Mouse (Mus musculus): ENCODE measurements around the gene Fzd7. TPM values are rescaled to one million over a fixed set of nuclear protein-coding genes. Genes with fewer than 3 reads are reported as not detected.

Gene Fzd7
- polyA plus RNA-seq, 1 experiment from 2014 or later: 3.5 TPM

DNA sequence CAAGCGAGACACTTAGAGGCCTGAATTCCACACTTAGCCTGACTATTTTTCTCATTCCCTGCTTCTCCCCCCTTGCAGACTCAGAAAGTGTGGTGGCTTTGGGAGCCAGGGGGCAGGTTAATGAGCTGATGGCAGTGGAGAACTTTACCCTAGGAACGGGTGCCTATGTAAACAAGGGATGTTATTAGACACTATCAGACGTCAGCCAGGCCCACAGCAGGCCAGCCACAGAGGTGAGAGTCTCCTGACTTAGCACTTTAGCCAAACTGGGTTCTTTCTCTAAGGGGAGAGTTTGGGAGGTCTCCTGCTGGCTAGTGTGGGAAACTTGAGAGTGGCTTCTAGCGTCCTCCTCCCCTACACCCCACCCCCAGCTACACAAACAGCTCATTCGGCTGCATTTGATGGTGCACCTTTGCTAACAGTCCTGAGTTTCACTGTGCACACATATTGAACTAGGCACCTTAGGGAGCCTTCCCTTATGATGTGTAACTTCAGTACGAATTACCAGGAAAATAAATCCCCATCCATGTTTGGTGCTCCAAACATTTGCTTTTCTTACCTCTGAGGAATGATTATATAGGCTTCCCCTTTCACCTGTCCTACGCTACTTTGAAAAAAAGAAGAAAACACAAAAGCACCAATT, 21.6 kb downstream of the Fzd7 start:
- H3K4me2 ChIP-seq: no peak overlapping the region
- no peak overlapping the region for H3K9ac ChIP-seq
- no peaks in the 10 kb centered on the region for H3K36me3 ChIP-seq
- 41% methylated on average over 7 of the region's 7 CpGs for WGBS
- H3K27ac ChIP-seq (replicated peaks): no peak overlapping the region
- H3K27me3 ChIP-seq (replicated peaks): 0 out of 2 replicates have a peak, but pooled peaks cover 7% of the 10 kb centered on the region
- ATAC-seq (ENCODE audit: extremely low read depth, insufficient number of reproducible peaks, low FRiP score, low TSS enrichment): no peak
- no peak overlapping the region for H3K4me3 ChIP-seq
- H3K9me3 ChIP-seq: no peaks in the 10 kb centered on the region
- H3K4me1 ChIP-seq: peaks cover 9% of the 10 kb centered on the region

DNA sequence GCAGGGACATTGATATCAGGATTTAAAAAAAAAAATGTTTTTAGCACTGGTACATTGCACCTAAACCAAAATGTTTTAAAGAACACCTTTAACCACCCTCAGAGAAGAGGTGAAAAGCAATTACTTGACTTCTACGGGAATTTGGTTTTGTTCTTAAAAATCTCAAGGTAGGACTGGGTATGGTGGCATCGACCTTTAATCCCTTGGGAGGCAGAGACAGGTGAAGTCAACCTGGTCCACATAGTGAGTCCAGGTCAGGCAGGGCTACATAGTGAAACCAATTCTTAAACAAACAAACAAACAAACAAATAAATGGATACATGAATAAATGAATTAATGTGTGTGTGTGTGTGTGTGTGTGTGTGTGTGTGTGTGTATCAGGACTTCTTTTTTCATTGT, 22.1 kb downstream of the Fzd7 start:
- Histone ChIP-seq H3K4me3 (no peak overlapping the region), H3K4me2 (no peak overlapping the region), H3K27ac (replicated peaks) (no peak overlapping the region), H3K36me3 (no peaks in the 10 kb centered on the region), H3K27me3 (replicated peaks) (0 out of 2 replicates have a peak, but pooled peaks cover 7% of the 10 kb centered on the region), H3K4me1 (peaks cover 10% of the 10 kb centered on the region), H3K9ac (no peak overlapping the region), H3K9me3 (no peaks in the 10 kb centered on the region)
- no peak for ATAC-seq (ENCODE audit: extremely low read depth, insufficient number of reproducible peaks, low FRiP score, low TSS enrichment)
- 71% methylated on average over 2 of the region's 2 CpGs for WGBS

DNA sequence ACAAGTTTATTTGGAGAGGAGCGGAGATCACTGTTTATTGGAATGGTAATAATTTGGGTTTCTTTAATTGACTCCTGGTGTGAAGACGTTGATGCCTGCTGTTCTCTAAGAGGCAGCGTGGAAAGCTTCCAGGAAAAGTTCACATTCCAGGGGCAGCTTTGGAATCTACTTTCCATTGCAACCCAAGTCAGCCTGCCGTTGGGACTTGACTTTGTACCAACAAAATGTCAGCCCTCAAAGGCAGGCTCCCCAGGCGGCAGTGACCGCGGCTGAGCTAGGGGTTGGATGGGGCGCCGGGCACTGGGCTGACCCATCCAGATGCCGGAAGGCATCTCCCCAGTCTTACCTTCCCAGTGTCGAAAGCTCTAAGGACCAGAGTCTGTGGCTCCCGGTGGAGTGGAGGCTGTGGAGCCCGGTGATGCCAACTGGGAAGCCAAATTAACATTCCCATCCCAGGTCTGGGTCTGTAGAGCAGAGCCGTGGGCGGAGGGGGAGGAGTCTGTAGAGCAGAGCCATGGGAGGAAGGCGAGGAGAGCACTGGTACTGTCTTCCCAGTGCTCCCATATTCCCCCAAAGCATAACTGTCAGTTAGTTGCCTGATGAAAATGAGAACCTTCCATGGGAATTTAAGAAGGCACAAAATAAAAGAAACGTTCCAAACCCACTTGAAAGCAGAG, 26.4 kb downstream of the Fzd7 start:
- no peaks in the 10 kb centered on the region for H3K36me3 ChIP-seq
- H3K27me3 ChIP-seq (replicated peaks): 0 out of 2 replicates have a peak, but pooled peaks cover 10% of the 10 kb centered on the region
- no peaks in the 10 kb centered on the region for H3K9me3 ChIP-seq
- H3K4me1 ChIP-seq: peaks cover 10% of the 10 kb centered on the region
- WGBS: 23% methylated on average over 17 of the region's 17 CpGs
- ATAC-seq (ENCODE audit: extremely low read depth, insufficient number of reproducible peaks, low FRiP score, low TSS enrichment): no peak
- H3K9ac ChIP-seq: no peak overlapping the region
- H3K27ac ChIP-seq (replicated peaks): no peak overlapping the region
- H3K4me2 ChIP-seq: peak overlapping the region; percentile 48
- no peak overlapping the region for H3K4me3 ChIP-seq

DNA sequence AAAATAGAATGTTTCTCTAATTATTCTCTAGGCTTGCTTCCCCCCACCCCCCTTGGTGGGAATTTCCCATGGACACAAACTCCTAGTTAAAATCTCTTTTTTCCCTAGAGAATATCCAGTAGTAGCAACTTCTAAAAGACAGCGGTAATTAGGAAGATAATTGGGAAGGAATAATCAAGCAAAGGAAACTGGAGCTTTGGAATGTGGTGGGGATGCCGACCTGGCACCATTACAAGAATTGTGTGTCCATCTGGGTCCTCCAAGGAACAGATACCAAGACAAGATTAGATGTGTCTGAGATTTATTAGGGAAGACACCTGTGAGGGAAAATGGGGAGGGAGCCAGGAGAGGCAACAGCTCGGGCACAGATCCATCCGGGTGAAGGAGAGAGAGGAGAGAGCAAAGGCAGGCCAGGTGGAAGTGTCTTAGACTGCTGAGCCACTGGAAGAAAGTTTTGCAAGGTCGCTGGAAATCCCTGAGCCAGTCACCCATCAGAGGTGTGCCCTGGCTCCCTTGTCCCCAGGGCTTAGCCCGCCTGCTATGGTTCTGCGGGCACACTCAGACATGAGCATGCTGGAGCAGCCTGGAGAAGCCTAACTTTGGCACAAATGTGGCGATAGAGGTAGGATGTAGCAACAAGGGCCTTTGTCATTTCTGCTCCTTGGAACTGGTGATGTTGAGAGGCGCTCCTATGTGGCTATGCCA, 29.5 kb downstream of the Fzd7 start:
- Histone ChIP-seq H3K9me3 (no peaks in the 10 kb centered on the region), H3K27me3 (replicated peaks) (0 out of 2 replicates have a peak, but pooled peaks cover 4% of the 10 kb centered on the region), H3K4me3 (no peak overlapping the region), H3K4me2 (no peak overlapping the region), H3K27ac (replicated peaks) (no peak overlapping the region), H3K36me3 (no peaks in the 10 kb centered on the region), H3K9ac (no peak overlapping the region), H3K4me1 (peaks cover 18% of the 10 kb centered on the region)
- ATAC-seq (ENCODE audit: extremely low read depth, insufficient number of reproducible peaks, low FRiP score, low TSS enrichment): no peak
- 63% methylated on average over 9 of the region's 9 CpGs for WGBS

DNA sequence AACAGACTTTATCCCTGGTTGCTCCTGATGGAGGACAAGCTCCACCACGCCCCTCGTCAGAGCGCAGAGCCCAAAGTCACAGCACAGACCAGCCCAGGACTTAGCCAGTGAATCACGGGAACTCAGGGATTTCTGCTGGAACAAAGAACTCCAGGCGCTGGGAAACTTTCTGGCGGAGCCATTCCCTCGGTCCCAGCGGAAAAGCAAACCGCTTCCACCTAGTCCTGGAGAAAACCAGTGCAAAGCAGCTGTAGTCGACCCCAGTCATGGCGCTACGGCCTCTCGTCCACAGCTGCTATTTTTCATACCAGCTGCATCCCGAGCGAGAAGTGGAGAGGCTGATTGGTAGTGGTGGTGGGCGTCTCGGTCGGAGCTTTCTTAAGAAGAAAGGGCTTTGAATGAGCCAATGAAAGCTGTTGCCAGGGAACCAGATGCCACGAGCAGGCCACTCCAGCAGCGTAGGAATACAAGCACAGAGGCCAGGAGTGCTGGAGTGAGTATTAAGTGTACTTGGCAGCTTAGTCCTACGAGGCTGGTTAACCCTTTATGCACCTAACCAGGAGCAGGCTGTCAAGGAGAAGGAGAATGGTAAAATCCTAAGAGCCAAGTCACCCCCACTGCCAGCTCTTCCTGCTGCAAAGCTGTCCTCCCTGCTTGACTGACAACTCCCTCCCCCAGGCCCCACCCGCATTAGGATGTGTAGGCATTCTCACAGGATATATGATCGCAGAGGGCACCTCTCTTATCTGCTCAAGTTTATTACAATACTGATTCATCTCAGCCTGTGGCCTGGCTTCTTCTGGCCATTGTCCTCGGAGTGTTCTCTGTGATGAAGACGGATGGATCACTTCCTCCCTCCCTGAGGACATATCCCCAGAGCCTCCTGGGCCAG, 34.0 kb downstream of the Fzd7 start, which contains the start of gene Gm973:
Gene Gm973, plus strand, starts transcription at position 239 of the 892 bp plus-strand sequence.
- ATAC-seq (ENCODE audit: extremely low read depth, insufficient number of reproducible peaks, low FRiP score, low TSS enrichment): no peak; the same call in 1 of the 2 replicates
- H3K36me3 ChIP-seq: no peaks in the 10 kb centered on the region
- 0 out of 2 replicates have a peak, but pooled peaks cover 3% of the 10 kb centered on the region for H3K27me3 ChIP-seq (replicated peaks)
- H3K4me3 ChIP-seq: peak within 1 kb of the TSS; percentile 46
- peaks cover 22% of the 10 kb centered on the region for H3K4me1 ChIP-seq
- H3K27ac ChIP-seq (replicated peaks): peak within 1 kb of the TSS; percentile 51
- H3K4me2 ChIP-seq: peak within 1 kb of the TSS; percentile 76
- no peaks in the 10 kb centered on the region for H3K9me3 ChIP-seq
- WGBS: 8% methylated on average over 25 of the region's 25 CpGs
- peak within 1 kb of the TSS; percentile 73 for H3K9ac ChIP-seq

DNA sequence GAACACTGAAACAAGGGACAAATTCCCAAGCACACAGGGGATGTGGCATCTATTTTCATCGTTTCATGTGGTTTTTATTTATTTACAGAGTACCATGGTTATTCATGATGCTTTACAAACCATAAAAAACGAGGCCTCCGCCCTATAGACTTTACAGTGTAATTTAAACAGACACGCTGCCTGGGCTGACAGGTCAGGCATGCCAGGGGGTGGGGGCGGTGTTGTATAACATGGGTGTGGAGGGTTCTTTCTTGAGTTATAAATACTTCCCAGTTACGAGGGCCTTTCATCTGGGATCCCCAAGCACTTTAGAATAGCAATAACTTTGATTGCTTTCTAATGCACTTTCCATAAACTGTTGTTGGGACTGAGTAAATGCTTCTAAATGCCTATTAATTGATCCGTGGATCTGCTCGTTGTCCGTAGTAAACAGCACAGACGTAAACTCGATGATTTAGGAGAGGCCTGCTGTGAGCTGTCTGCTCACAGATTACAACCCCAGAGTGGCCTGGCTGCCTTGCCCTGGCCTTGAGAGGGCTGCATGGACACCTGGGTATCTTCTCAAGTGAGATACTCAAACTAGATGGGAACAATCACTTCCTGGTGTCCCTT, 38.1 kb downstream of the Fzd7 start:
- Histone ChIP-seq H3K36me3 (no peaks in the 10 kb centered on the region), H3K9me3 (no peaks in the 10 kb centered on the region), H3K4me2 (no peak overlapping the region), H3K4me1 (peaks cover 22% of the 10 kb centered on the region), H3K27ac (replicated peaks) (no peak overlapping the region), H3K9ac (no peak overlapping the region), H3K4me3 (no peak overlapping the region), H3K27me3 (replicated peaks) (no peaks in the 10 kb centered on the region)
- ATAC-seq (ENCODE audit: extremely low read depth, insufficient number of reproducible peaks, low FRiP score, low TSS enrichment): no peak
- WGBS: 42% methylated on average over 11 of the region's 11 CpGs

DNA sequence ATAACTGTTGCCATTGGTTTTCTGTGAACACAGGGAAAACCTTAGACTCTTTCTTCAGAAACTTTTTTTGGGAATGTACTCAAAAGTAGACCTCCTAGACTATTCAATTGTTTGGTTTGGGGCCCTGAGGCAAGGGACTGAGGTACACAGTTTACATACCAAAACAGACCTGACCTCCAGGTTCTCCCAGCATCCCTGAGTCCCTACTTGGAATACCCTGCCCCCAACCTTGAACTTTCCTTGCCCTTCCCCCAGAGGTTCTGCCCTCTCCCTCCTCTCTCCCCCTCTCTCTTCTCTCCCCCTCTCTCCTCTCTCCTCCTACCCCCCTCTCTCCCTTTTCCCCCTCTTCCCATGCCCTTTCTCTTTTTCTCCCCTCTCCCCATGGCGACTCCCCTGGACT, 40.2 kb downstream of the Fzd7 start:
- H3K27me3 ChIP-seq (replicated peaks): no peaks in the 10 kb centered on the region
- no peaks in the 10 kb centered on the region for H3K9me3 ChIP-seq
- no peak overlapping the region for H3K4me2 ChIP-seq
- H3K36me3 ChIP-seq: no peaks in the 10 kb centered on the region
- WGBS: 56% methylated on average over 1 of the region's 1 CpGs
- ATAC-seq (ENCODE audit: extremely low read depth, insufficient number of reproducible peaks, low FRiP score, low TSS enrichment): no peak
- H3K27ac ChIP-seq (replicated peaks): no peak overlapping the region
- no peak overlapping the region for H3K9ac ChIP-seq
- peaks cover 11% of the 10 kb centered on the region for H3K4me1 ChIP-seq
- H3K4me3 ChIP-seq: no peak overlapping the region

DNA sequence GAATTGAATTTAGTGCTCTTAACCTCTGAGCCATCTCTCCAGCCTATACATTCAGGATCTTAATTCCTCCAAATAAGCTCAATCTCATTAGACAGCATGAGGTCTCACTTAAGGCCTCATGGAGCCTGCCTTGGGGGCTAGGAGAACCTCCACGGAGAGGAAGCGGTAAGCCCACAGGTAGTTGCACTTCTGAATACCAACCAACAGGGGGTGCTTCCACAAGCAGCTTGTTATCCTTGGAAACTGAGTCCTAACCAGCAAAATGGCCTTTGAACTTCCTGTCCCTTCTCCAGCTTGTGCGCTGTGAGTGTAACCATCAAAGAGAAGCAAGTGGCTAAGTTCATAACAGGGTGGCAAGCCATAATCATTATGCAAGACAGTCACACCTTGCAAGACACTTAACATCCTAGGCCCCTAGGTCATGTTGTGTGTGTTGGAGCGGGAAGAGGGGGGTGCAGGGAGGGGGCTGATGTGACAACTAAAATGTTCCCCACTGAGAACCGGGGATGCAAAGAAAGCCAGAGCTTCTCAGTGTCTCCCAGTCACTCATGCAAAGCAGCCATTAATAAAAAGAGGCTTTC, 41.2 kb downstream of the Fzd7 start:
- no peaks in the 10 kb centered on the region for H3K36me3 ChIP-seq
- H3K4me2 ChIP-seq: no peak overlapping the region
- H3K9me3 ChIP-seq: no peaks in the 10 kb centered on the region
- no peak for ATAC-seq (ENCODE audit: extremely low read depth, insufficient number of reproducible peaks, low FRiP score, low TSS enrichment)
- H3K27ac ChIP-seq (replicated peaks): no peak overlapping the region
- H3K4me1 ChIP-seq: peaks cover 11% of the 10 kb centered on the region
- H3K9ac ChIP-seq: no peak overlapping the region
- no peaks in the 10 kb centered on the region for H3K27me3 ChIP-seq (replicated peaks)
- 71% methylated on average over 5 of the region's 5 CpGs for WGBS
- H3K4me3 ChIP-seq: no peak overlapping the region

DNA sequence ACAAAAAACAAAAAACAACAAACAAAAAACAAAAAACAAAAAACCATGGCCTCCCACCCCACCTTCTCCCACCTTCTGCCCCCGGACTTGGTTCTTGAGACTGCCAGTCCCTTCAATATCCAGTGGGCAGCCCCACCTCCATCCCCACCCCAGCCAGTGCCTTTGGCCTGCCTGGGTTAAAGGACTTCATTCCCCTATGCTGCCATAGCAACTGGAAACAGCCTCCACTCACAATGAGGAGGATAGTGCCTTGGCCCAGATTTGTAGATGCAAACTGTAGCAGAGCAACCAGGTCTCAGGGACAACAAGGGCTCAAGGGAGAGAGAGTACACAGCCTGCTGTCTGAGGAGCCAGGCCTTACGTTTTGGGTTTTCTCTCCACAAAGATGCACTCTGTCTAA, 41.8 kb downstream of the Fzd7 start:
- H3K27ac ChIP-seq (replicated peaks): no peak overlapping the region
- no peak overlapping the region for H3K9ac ChIP-seq
- no peak overlapping the region for H3K4me3 ChIP-seq
- no peaks in the 10 kb centered on the region for H3K9me3 ChIP-seq
- no peaks in the 10 kb centered on the region for H3K36me3 ChIP-seq
- WGBS: 65% methylated on average over 2 of the region's 2 CpGs
- no peak overlapping the region for H3K4me2 ChIP-seq
- H3K27me3 ChIP-seq (replicated peaks): no peaks in the 10 kb centered on the region
- H3K4me1 ChIP-seq: peaks cover 11% of the 10 kb centered on the region
- ATAC-seq (ENCODE audit: extremely low read depth, insufficient number of reproducible peaks, low FRiP score, low TSS enrichment): no peak

DNA sequence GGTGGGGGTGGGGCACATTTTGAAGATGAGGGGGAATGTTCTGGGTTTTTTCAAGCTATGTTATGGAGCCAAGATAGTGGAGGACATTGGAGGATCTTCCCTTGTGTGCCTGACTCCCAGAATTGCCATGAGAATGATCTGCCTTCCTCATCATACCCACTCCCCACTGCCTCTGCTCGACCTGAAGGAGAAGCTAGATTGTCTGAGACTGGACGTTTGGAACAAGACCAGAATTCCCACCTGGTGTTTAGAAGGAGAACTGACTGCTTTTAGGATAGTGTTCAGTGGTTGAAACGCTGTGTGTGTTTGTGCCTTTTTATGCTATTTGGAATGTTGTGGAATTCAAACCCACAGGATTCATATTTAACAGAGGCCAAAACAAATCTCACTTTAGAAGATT, 42.5 kb downstream of the Fzd7 start:
- Histone ChIP-seq H3K9me3 (no peaks in the 10 kb centered on the region), H3K9ac (no peak overlapping the region), H3K27me3 (replicated peaks) (no peaks in the 10 kb centered on the region), H3K4me1 (peaks cover 11% of the 10 kb centered on the region), H3K27ac (replicated peaks) (no peak overlapping the region), H3K36me3 (no peaks in the 10 kb centered on the region), H3K4me2 (no peak overlapping the region), H3K4me3 (no peak overlapping the region)
- ATAC-seq (ENCODE audit: extremely low read depth, insufficient number of reproducible peaks, low FRiP score, low TSS enrichment): no peak
- WGBS: 62% methylated on average over 3 of the region's 3 CpGs

All from heart, embryonic 13.5 days (tissue).